Mouse (Mus musculus): Measurements from ENCODE around the gene Maip1.

- no peak for TF ChIP-seq CTCF (IDR thresholded peaks at IDR 0.05; ENCODE audit: extremely low read depth, insufficient read length, insufficient replicate concordance, low read depth, low read length)
- no peak for TF ChIP-seq POLR2A (IDR thresholded peaks at IDR 0.05; ENCODE audit: low read depth, low read length)
Observed at GRCm38 (mm10) chr1:57450241-57450640, 44.1 kb downstream of the Maip1 start.
